17 mouse cellular contexts compared by ENCODE assay signal in the genomic region with DNA sequence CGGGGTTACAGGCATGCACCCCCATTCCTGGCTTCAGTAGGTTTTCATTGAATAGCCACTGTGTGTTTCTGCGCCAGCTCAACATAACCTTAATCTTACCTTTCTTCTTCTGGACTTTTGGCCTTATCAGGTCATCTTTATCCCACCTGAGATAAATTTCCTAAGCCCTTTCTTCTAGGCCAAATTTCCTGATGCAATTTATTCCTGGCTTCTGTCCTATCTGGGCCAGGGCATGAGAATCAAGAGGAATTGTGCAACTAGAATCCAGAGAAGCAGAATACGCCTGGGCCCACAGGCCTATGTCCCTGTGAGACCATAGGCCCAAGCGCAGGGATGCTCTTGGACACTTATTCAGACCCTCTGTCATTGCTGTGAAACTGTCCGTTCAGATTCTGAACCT. TPM values are rescaled to one million over a fixed set of nuclear protein-coding genes. Genes with fewer than 3 reads are reported as not detected.
"Had no signal": no experiment of that assay in that cellular context is flagged by ENCODE, and none has a peak within 500 bp of the region (broad histone marks: within the 10 kb centered on the region; RNA-seq: fewer than 3 reads in every experiment).

No protein-coding gene starts in this region.

- H3K27ac ChIP-seq: liver, embryonic 14.5 days; lung, embryonic 15.5 days; midbrain, embryonic 12.5 days; neural tube, embryonic 12.5 days; stomach, embryonic 15.5 days; stomach, postnatal 0 days had no signal

- H3K9ac ChIP-seq: liver, embryonic 14.5 days; lung, embryonic 15.5 days; midbrain, embryonic 12.5 days; neural tube, embryonic 12.5 days; stomach, embryonic 15.5 days had no signal

- H3K9me3 ChIP-seq: lung, embryonic 15.5 days; megakaryocyte, embryonic 14.5 days; midbrain, embryonic 12.5 days; neural tube, embryonic 12.5 days; stomach, embryonic 15.5 days had no signal

- H3K4me2 ChIP-seq: lung, embryonic 15.5 days; midbrain, embryonic 12.5 days; neural tube, embryonic 12.5 days; stomach, embryonic 15.5 days had no signal

- H3K36me3 ChIP-seq: lung, embryonic 15.5 days; midbrain, embryonic 12.5 days; neural tube, embryonic 12.5 days; stomach, embryonic 15.5 days had no signal

- H3K27me3 ChIP-seq: lung, embryonic 15.5 days; megakaryocyte, embryonic 14.5 days; midbrain, embryonic 12.5 days; neural tube, embryonic 12.5 days; stomach, embryonic 15.5 days had no signal

- H3K4me1 ChIP-seq: midbrain, embryonic 12.5 days; neural tube, embryonic 12.5 days had no signal

- H3K4me3 ChIP-seq: lung, embryonic 15.5 days; midbrain, embryonic 12.5 days; neural tube, embryonic 12.5 days; stomach, embryonic 15.5 days had no signal

- DNase-seq: lung, adult 2 months; lung, postnatal 14 days; midbrain, embryonic 14.5 days; right cerebral cortex, postnatal 14 days; thymus, adult 2 months; thymus, postnatal 25 days; thymus, postnatal 4 days had no signal

- ATAC-seq: lung, postnatal 0 days had no signal

RNA-seq across cellular contexts. Expression of gene Tsku, which starts 27.6 kb away (rescaled TPM):
- total RNA-seq: monocyte, adult 5-6 weeks; neutrophil, adult 5-6 weeks had no signal
